Mouse (Mus musculus) hindbrain, embryonic 16.5 days (tissue): ENCODE data around the gene Prr15l. TPM values are rescaled to one million over a fixed set of nuclear protein-coding genes. Genes with fewer than 3 reads are reported as not detected.
A peak's percentile ranks its signal among the peaks of the same experiment; 100 is the strongest.

Source experiments
- ATAC-seq: fragments of 200-750 bp; cut with Nextera tagmentation; 2 replicates; pipeline ENCODE4 v1.8.0; 2017; ENCODE audit warnings: moderate TSS enrichment, moderate library complexity
- H3K27ac ChIP-seq: fragments of 300-500 bp; sonication (generic); 2 replicates; pipeline ENCODE4 v1.5.1; 2014; ENCODE audit warnings: low read depth, mild to moderate bottlenecking, control low read depth, low read length, moderate library complexity
- H3K27me3 ChIP-seq: fragments of 300-500 bp; sonication (generic); replicated peaks from 2 replicates; pipeline ENCODE4 v1.6.1; 2014; ENCODE audit warnings: low read length; ENCODE audit not compliant: control insufficient read depth, insufficient read depth
- H3K36me3 ChIP-seq: fragments of 300-500 bp; sonication (generic); 2 replicates; pipeline ENCODE4 v1.6.1; 2014; ENCODE audit warnings: mild to moderate bottlenecking, low read length, moderate library complexity, mixed read lengths; ENCODE audit not compliant: control insufficient read depth, insufficient read depth
- H3K4me1 ChIP-seq: fragments of 300-500 bp; sonication (generic); 2 replicates; pipeline ENCODE4 v1.6.1; 2014; ENCODE audit warnings: low read depth, low read length; ENCODE audit not compliant: control insufficient read depth, insufficient read depth
- H3K4me2 ChIP-seq: fragments of 300-500 bp; sonication (generic); 2 replicates; pipeline ENCODE4 v1.6.1; 2014; ENCODE audit warnings: mild to moderate bottlenecking, low read length, control low read depth, moderate library complexity
- H3K4me3 ChIP-seq: fragments of 300-500 bp; sonication (generic); 2 replicates; pipeline ENCODE4 v1.5.1; 2014; ENCODE audit warnings: mild to moderate bottlenecking, low read length, control low read depth, moderate library complexity
- H3K9ac ChIP-seq: fragments of 300-500 bp; sonication (generic); 2 replicates; pipeline ENCODE4 v1.6.1; 2014; ENCODE audit warnings: low read depth, mild to moderate bottlenecking, control low read depth, low read length, moderate library complexity
- H3K9me3 ChIP-seq: fragments of 300-500 bp; sonication (generic); 2 replicates; pipeline ENCODE4 v1.6.1; 2014; ENCODE audit warnings: mild to moderate bottlenecking, low read length, moderate library complexity; ENCODE audit not compliant: control insufficient read depth
- WGBS: fragments of 180-500 bp; shearing (Covaris S2); extraction: QIAGEN DNeasy Blood & Tissue Kit; methylation state at CpG from one replicate; pipeline ENCODE4 v1.1.7; 2014; 5-methylcytosine and 5-hydroxymethylcytosine counted together
- polyA plus RNA-seq: library from polyadenylated mRNA; unstranded; fragments of >200 nt; fragmentation: Nextera tagmentation; extraction: Ambion mirVana; gene quantifications from 2 replicates; pipeline ENCODE4 v1.2.1, GENCODE M21; 2015

Prr15l gene
- polyA plus RNA-seq, 1 experiment from 2014 or later, result 0.60 TPM

- Histone ChIP-seq H3K4me3 (peak overlapping the region; percentile 91), H3K27me3 (no peaks in the 10 kb centered on the region), H3K4me1 (peaks cover 26% of the 10 kb centered on the region), H3K9me3 (no peaks in the 10 kb centered on the region), H3K36me3 (no peaks in the 10 kb centered on the region), H3K4me2 (peak overlapping the region; percentile 84), H3K9ac (peak overlapping the region; percentile 96), H3K27ac (peak overlapping the region; percentile 99)
- under 1% methylated on average over 23 of the region's 50 CpGs for WGBS
- ATAC-seq, result peak; percentile 73
Observed at GRCm38 (mm10) chr11:96976911-96977591, 49.1 kb downstream of the Prr15l start.

DNA sequence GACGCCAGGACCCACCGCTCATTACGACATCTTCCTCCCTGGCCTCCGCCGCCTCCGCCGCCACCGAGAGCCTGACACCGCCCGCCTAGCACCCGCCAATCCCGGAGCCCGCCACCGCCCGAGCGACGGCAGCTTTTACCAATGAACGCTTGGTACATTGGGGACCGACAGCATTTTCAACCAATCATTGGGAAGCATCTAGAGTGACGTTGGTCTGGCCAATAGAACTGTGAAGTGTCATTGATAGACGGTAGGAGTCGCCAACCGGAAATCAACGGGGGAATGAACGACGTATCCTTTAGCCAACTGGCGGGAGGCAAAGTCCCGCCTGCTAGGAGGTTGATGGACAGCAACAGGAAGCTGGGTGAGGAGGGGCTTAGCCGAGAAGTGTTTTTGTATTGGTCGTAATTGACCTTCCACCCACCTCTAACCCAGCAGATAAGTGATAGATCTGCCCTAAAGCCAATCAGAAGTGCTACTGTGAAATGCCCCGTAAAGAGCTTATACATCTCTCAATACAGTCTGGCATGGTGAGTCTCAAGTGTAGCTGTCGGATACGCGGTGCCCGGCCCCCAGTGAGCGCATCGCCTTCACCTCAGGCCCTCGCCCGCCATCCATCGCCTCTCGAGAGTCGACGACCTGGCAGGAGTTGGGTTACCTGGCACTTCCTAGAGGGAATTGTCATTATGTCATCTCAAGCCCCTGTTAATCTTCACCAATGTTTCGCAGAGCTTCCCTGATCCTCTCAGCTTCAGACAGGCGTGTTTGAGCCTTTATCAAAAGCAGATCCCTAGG, 49.9 kb downstream of the Prr15l start:
- peak; percentile 98 for ATAC-seq
- no peaks in the 10 kb centered on the region for H3K36me3 ChIP-seq
- WGBS, result under 1% methylated on average over 45 of the region's 45 CpGs
- peaks cover 26% of the 10 kb centered on the region for H3K4me1 ChIP-seq
- peak overlapping the region; percentile 91 for H3K4me3 ChIP-seq
- no peaks in the 10 kb centered on the region for H3K27me3 ChIP-seq
- H3K4me2 ChIP-seq, result peak overlapping the region; percentile 96
- peak overlapping the region; percentile 96 for H3K9ac ChIP-seq
- H3K27ac ChIP-seq, result peak overlapping the region; percentile 99
- H3K9me3 ChIP-seq, result no peaks in the 10 kb centered on the region

GRCm38 (mm10) chr11:96978401-96979246, 50.7 kb downstream of the Prr15l start:
- Histone ChIP-seq H3K9me3 (no peaks in the 10 kb centered on the region), H3K36me3 (no peaks in the 10 kb centered on the region), H3K4me2 (peak overlapping the region; percentile 96), H3K9ac (peak overlapping the region; percentile 70), H3K27me3 (no peaks in the 10 kb centered on the region), H3K27ac (peak overlapping the region; percentile 82), H3K4me3 (peak overlapping the region; percentile 51), H3K4me1 (peaks cover 21% of the 10 kb centered on the region)
- 33% methylated on average over 17 of the region's 17 CpGs for WGBS
- no peak for ATAC-seq

- H3K9me3 ChIP-seq, result no peaks in the 10 kb centered on the region
- no peak overlapping the region for H3K27ac ChIP-seq
- H3K9ac ChIP-seq, result no peak overlapping the region
- H3K4me3 ChIP-seq, result no peak overlapping the region
- H3K4me1 ChIP-seq, result peaks cover 15% of the 10 kb centered on the region
- H3K27me3 ChIP-seq, result no peaks in the 10 kb centered on the region; the same call in 1 of the 2 replicates
- no peaks in the 10 kb centered on the region for H3K36me3 ChIP-seq
- WGBS, result 84% methylated on average over 7 of the region's 7 CpGs
- H3K4me2 ChIP-seq, result no peak overlapping the region
- ATAC-seq, result no peak
Observed at GRCm38 (mm10) chr11:96979329-96979728, 51.4 kb downstream of the Prr15l start.

DNA sequence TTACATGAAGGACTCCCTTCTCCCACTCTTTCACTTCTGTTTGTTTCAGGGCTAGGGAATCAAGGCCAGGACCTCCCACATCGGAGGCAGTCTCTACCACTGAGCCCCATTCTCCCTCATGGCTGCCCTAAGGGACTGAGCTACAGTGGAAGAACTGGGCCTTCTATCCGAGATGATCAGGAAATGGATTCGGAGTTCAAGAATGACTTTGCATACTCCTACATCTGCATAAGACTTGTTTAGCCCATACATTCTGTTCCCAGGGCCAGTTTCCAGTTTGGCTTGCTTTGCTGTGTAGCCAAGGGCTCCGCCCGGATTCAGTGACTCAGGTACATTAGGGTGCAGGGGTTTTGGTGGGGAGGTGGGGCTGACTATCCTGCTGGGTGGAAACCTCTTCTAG, 52.1 kb downstream of the Prr15l start:
- H3K27me3 ChIP-seq, result no peaks in the 10 kb centered on the region; the same call in 1 of the 2 replicates
- H3K4me1 ChIP-seq, result peaks cover 15% of the 10 kb centered on the region
- no peaks in the 10 kb centered on the region for H3K9me3 ChIP-seq
- 0 out of 2 replicates have a peak overlapping the region, but pooled peaks have one; percentile 14 for H3K9ac ChIP-seq
- H3K36me3 ChIP-seq, result no peaks in the 10 kb centered on the region
- no peak for ATAC-seq
- no peak overlapping the region for H3K27ac ChIP-seq
- H3K4me3 ChIP-seq, result no peak overlapping the region
- H3K4me2 ChIP-seq, result no peak overlapping the region
- 80% methylated on average over 5 of the region's 5 CpGs for WGBS

DNA sequence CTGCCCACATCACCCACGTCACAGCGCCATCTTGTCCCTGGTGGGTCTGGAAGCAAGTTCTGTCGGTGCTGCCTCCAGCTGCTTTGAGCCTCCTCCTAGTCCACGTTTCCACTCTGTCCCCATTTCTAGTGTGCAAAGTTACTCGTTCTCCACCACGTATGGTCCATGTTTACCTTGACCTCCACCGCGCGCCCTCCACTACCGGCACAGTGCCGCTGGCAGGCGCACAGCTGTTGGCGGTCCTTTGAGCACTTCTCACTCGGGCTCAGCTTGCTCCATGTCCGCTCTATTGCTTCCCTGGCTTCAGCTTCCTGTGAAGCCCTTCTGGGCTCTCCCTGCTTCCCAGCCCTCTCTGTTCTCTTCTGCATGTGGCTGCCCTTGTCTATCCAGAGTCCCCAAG, 53.6 kb downstream of the Prr15l start:
- no peaks in the 10 kb centered on the region for H3K9me3 ChIP-seq
- no peaks in the 10 kb centered on the region; the same call in none of the 2 replicates for H3K27me3 ChIP-seq
- ATAC-seq, result no peak
- H3K4me2 ChIP-seq, result no peak overlapping the region
- no peak overlapping the region for H3K9ac ChIP-seq
- H3K4me1 ChIP-seq, result peaks cover 8% of the 10 kb centered on the region
- H3K27ac ChIP-seq, result no peak overlapping the region
- H3K4me3 ChIP-seq, result no peak overlapping the region
- no peaks in the 10 kb centered on the region for H3K36me3 ChIP-seq
- 72% methylated on average over 15 of the region's 15 CpGs for WGBS

DNA sequence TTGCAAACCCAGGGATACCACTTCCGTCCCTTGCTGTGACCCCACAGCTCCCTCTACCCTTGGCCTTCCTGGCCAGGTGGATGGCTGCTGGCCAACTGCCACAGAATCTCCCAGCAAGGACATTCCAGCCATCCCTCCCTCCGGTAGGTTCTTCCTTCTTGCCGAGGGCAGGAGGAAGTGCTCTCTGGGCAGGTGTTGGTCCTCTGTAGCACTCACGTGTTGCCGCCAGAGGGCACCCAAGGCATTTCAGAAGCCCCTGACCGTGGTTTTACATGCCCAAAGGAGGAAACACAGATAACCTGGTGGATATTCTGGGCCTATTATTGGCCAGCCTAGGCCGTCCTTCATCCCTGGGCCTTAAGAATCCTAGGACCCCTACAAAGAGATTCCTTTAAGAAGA, 54.5 kb downstream of the Prr15l start:
- Histone ChIP-seq H3K4me2 (peak overlapping the region; percentile 27; the same call in 1 of the 2 replicates), H3K27me3 (no peaks in the 10 kb centered on the region; the same call in none of the 2 replicates), H3K27ac (no peak overlapping the region), H3K36me3 (no peaks in the 10 kb centered on the region), H3K9me3 (no peaks in the 10 kb centered on the region), H3K9ac (peak overlapping the region; percentile 31), H3K4me3 (no peak overlapping the region), H3K4me1 (peaks cover 7% of the 10 kb centered on the region)
- 4% methylated on average over 7 of the region's 7 CpGs for WGBS
- ATAC-seq, result no peak

DNA sequence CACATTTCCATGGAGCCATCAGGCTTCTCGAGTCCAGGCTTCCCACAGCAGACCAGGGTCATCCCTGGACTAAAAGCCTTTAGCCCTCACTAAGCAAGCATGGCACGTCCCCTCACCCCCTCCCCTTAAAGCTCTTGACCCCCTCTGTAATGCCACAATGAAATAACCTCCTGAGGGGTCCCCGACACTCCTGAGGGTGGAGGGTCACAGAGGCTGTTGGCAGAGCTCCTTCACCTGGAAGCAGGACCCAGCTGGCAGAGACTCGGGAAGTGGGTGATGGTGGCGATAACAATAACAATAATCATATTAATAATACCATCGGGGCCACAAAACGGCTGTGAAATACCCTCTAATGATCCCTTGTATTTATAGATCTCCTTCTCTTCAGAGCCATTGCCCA, 55.0 kb downstream of the Prr15l start, which contains the start of gene Sp2:
Gene Sp2 (minus strand): TSS at position 101 of the 400 bp plus-strand sequence.
- 78% methylated on average over 7 of the region's 7 CpGs for WGBS
- ATAC-seq, result no peak
- H3K27me3 ChIP-seq, result no peaks in the 10 kb centered on the region; the same call in none of the 2 replicates
- H3K4me3 ChIP-seq, result no peak within 1 kb of the TSS
- peak within 1 kb of the TSS; percentile 31 for H3K9ac ChIP-seq
- peaks cover 7% of the 10 kb centered on the region for H3K4me1 ChIP-seq
- no peak within 1 kb of the TSS for H3K27ac ChIP-seq
- H3K4me2 ChIP-seq, result peak within 1 kb of the TSS; percentile 27; the same call in 1 of the 2 replicates
- no peaks in the 10 kb centered on the region for H3K36me3 ChIP-seq
- H3K9me3 ChIP-seq, result no peaks in the 10 kb centered on the region
